Mouse (Mus musculus) midbrain, embryonic 11.5 days (tissue): ENCODE results near the gene Fgd5. TPM values are rescaled to one million over a fixed set of nuclear protein-coding genes. Genes with fewer than 3 reads are reported as not detected.
"Not testable (repeated sequence)": the region's sequence is repeated elsewhere in the genome, so short reads cannot be mapped to it uniquely, and the experiment has no call there.

Experiments used
- ATAC-seq: fragments of 200-750 bp; cut with Nextera tagmentation; 2 replicates; pipeline ENCODE4 v1.8.0; 2017; ENCODE audit warnings: moderate TSS enrichment, moderate library complexity; ENCODE audit not compliant: low FRiP score
- DNase-seq: peaks from one replicate; pipeline ENCODE4 v3.0.0; 2015; ENCODE audit warnings: low spot score; ENCODE audit errors: missing footprints
- H3K27ac ChIP-seq: fragments of 300-500 bp; sonication (generic); 2 replicates; pipeline ENCODE4 v1.5.1; 2014; ENCODE audit warnings: low read depth, low read length
- H3K27me3 ChIP-seq: fragments of 300-500 bp; sonication (generic); 2 replicates; pipeline ENCODE4 v1.6.1; 2014; ENCODE audit warnings: mild to moderate bottlenecking, low read length, moderate library complexity, mixed read lengths; ENCODE audit not compliant: control insufficient read depth, insufficient read depth
- H3K36me3 ChIP-seq: fragments of 300-500 bp; sonication (generic); 2 replicates; pipeline ENCODE4 v1.6.1; 2014; ENCODE audit warnings: mild to moderate bottlenecking, low read length, moderate library complexity, mixed read lengths; ENCODE audit not compliant: control insufficient read depth, insufficient read depth
- H3K4me1 ChIP-seq: fragments of 300-500 bp; sonication (generic); 2 replicates; pipeline ENCODE4 v1.6.1; 2014; ENCODE audit warnings: low read length; ENCODE audit not compliant: control insufficient read depth, insufficient read depth
- H3K4me2 ChIP-seq: fragments of 300-500 bp; sonication (generic); 2 replicates; pipeline ENCODE4 v1.6.1; 2014; ENCODE audit warnings: mild to moderate bottlenecking, moderate library complexity
- H3K4me3 ChIP-seq: fragments of 300-500 bp; sonication (generic); 2 replicates; pipeline ENCODE4 v1.5.1; 2014; ENCODE audit warnings: low read depth, low read length
- H3K9ac ChIP-seq: fragments of 300-500 bp; sonication (generic); 2 replicates; pipeline ENCODE4 v1.6.1; 2014; ENCODE audit warnings: low read length
- H3K9me3 ChIP-seq: fragments of 300-500 bp; sonication (generic); 2 replicates; pipeline ENCODE4 v1.6.1; 2016; ENCODE audit warnings: low read length; ENCODE audit not compliant: control insufficient read depth
- WGBS: fragments of 180-500 bp; shearing (Covaris S2); extraction: QIAGEN DNeasy Blood & Tissue Kit; methylation state at CpG from one replicate; pipeline ENCODE4 v1.1.7; 2014; 5-methylcytosine and 5-hydroxymethylcytosine counted together
- polyA plus RNA-seq: library from polyadenylated mRNA; unstranded; fragments of >200 nt; fragmentation: Nextera tagmentation; extraction: Ambion mirVana; gene quantifications from 2 replicates; pipeline ENCODE4 v1.2.1, GENCODE M21; 2014

Gene Fgd5
- 3.5 and 4.0 TPM in 2 replicates for polyA plus RNA-seq

- H3K9ac ChIP-seq = peak within 1 kb of the TSS; percentile 48
- DNase-seq = peak; percentile 94
- no peaks in the 10 kb centered on the region for H3K36me3 ChIP-seq
- peak within 1 kb of the TSS; percentile 77 for H3K4me2 ChIP-seq
- no peaks in the 10 kb centered on the region for H3K9me3 ChIP-seq
- 2% methylated on average over 52 of the region's 62 CpGs for WGBS
- H3K4me3 ChIP-seq = peak within 1 kb of the TSS; percentile 58
- peaks cover 11% of the 10 kb centered on the region; the same call in 1 of the 2 replicates for H3K27me3 ChIP-seq
- no peak within 1 kb of the TSS for H3K27ac ChIP-seq
- ATAC-seq = peak; percentile 71
- no peaks in the 10 kb centered on the region for H3K4me1 ChIP-seq
Observed at GRCm38 (mm10) chr6:91978371-91979300, at the start of gene Fgd5. Gene Fgd5 (plus strand): TSS chr6:91978878.

- no peak for ATAC-seq
- H3K4me3 ChIP-seq = no peak overlapping the region
- H3K4me2 ChIP-seq = no peak overlapping the region
- H3K9me3 ChIP-seq = no peaks in the 10 kb centered on the region
- no peaks in the 10 kb centered on the region for H3K4me1 ChIP-seq
- no peaks in the 10 kb centered on the region for H3K27me3 ChIP-seq
- WGBS = 94% methylated on average over 5 of the region's 5 CpGs
- no peaks in the 10 kb centered on the region for H3K36me3 ChIP-seq
- no peak overlapping the region for H3K9ac ChIP-seq
- no peak for DNase-seq
- H3K27ac ChIP-seq = no peak overlapping the region
Observed at GRCm38 (mm10) chr6:91931231-91931630, 47.4 kb upstream of the Fgd5 start.

- no peak overlapping the region for H3K4me2 ChIP-seq
- no peak overlapping the region for H3K27ac ChIP-seq
- DNase-seq (no peak), ATAC-seq (no peak)
- no peak overlapping the region for H3K9ac ChIP-seq
- no peak overlapping the region for H3K4me3 ChIP-seq
- WGBS = 31% methylated on average over 4 of the region's 4 CpGs
- H3K9me3 ChIP-seq = no peaks in the 10 kb centered on the region
- no peaks in the 10 kb centered on the region for H3K36me3 ChIP-seq
- H3K4me1 ChIP-seq = no peaks in the 10 kb centered on the region
- H3K27me3 ChIP-seq = no peaks in the 10 kb centered on the region
Observed at GRCm38 (mm10) chr6:91938491-91938890, 40.2 kb upstream of the Fgd5 start.

GRCm38 (mm10) chr6:91948426-91948825 is 30.3 kb upstream of the Fgd5 start:
- H3K4me1 ChIP-seq = no peaks in the 10 kb centered on the region
- DNase-seq (peak; percentile 35), ATAC-seq (no peak)
- no peak overlapping the region for H3K4me2 ChIP-seq
- no peak overlapping the region for H3K4me3 ChIP-seq
- 87% methylated on average over 2 of the region's 2 CpGs for WGBS
- H3K27me3 ChIP-seq = no peaks in the 10 kb centered on the region
- H3K27ac ChIP-seq = no peak overlapping the region
- no peak overlapping the region for H3K9ac ChIP-seq
- H3K36me3 ChIP-seq = no peaks in the 10 kb centered on the region
- no peaks in the 10 kb centered on the region for H3K9me3 ChIP-seq

GRCm38 (mm10) chr6:91958015-91958414 is 20.7 kb upstream of the Fgd5 start:
- H3K4me3 ChIP-seq, H3K27ac ChIP-seq, DNase-seq, ATAC-seq, H3K9me3 ChIP-seq, H3K27me3 ChIP-seq, H3K4me2 ChIP-seq, H3K36me3 ChIP-seq, H3K4me1 ChIP-seq, H3K9ac ChIP-seq: not testable (repeated sequence)
- whole genome bisulfite sequencing = 18% methylated on average over 2 of the region's 8 CpGs

GRCm38 (mm10) chr6:91960028-91960811 is 18.5 kb upstream of the Fgd5 start:
- 69% methylated on average over 8 of the region's 8 CpGs for WGBS
- Histone ChIP-seq H3K4me3 (no peak overlapping the region), H3K9me3 (no peaks in the 10 kb centered on the region), H3K36me3 (no peaks in the 10 kb centered on the region), H3K27me3 (no peaks in the 10 kb centered on the region), H3K4me1 (no peaks in the 10 kb centered on the region), H3K9ac (no peak overlapping the region), H3K27ac (no peak overlapping the region), H3K4me2 (no peak overlapping the region)
- DNase-seq (no peak), ATAC-seq (no peak)

- Histone ChIP-seq H3K27me3 (no peaks in the 10 kb centered on the region), H3K36me3 (no peaks in the 10 kb centered on the region), H3K27ac (no peak overlapping the region), H3K4me1 (no peaks in the 10 kb centered on the region), H3K9me3 (no peaks in the 10 kb centered on the region), H3K4me2 (no peak overlapping the region), H3K4me3 (no peak overlapping the region), H3K9ac (no peak overlapping the region)
- 43% methylated on average over 4 of the region's 4 CpGs for WGBS
- DNase-seq (no peak), ATAC-seq (no peak)
Observed at GRCm38 (mm10) chr6:91963429-91963828, 15.2 kb upstream of the Fgd5 start.

- no peak for ATAC-seq
- no peak overlapping the region for H3K4me3 ChIP-seq
- H3K9me3 ChIP-seq = no peaks in the 10 kb centered on the region
- WGBS = 94% methylated on average over 8 of the region's 8 CpGs
- H3K27ac ChIP-seq = no peak overlapping the region
- H3K4me2 ChIP-seq = no peak overlapping the region
- H3K27me3 ChIP-seq = no peaks in the 10 kb centered on the region
- no peak for DNase-seq
- H3K4me1 ChIP-seq = no peaks in the 10 kb centered on the region
- H3K9ac ChIP-seq = no peak overlapping the region
- H3K36me3 ChIP-seq = no peaks in the 10 kb centered on the region
Observed at GRCm38 (mm10) chr6:91965060-91965459, 13.6 kb upstream of the Fgd5 start.

GRCm38 (mm10) chr6:91966006-91966405 is 12.7 kb upstream of the Fgd5 start:
- 62% methylated on average over 6 of the region's 6 CpGs for WGBS
- Histone ChIP-seq H3K36me3 (no peaks in the 10 kb centered on the region), H3K4me3 (no peak overlapping the region), H3K27me3 (no peaks in the 10 kb centered on the region), H3K9ac (no peak overlapping the region), H3K4me2 (no peak overlapping the region), H3K9me3 (no peaks in the 10 kb centered on the region), H3K4me1 (no peaks in the 10 kb centered on the region), H3K27ac (no peak overlapping the region)
- DNase-seq = no peak
- ATAC-seq = no peak
